Mouse (Mus musculus) CH12.LX (cell line): Measurements from ENCODE around the gene Swsap1. TPM values are rescaled to one million over a fixed set of nuclear protein-coding genes. Genes with fewer than 3 reads are reported as not detected.

Experiments
- polyA plus RNA-seq: library from polyadenylated mRNA; unstranded; fragments of >175 nt; gene quantifications from 2 replicates; pipeline ENCODE4 v1.2.1, GENCODE M21; 2012; ENCODE audit warnings: low read depth; ENCODE audit not compliant: insufficient read length
- total RNA-seq, 2 experiments: library from RNA; depleted of rRNA; stranded (reverse); fragments of 300-350 nt in 1 of 2; fragments of >200 nt in 1 of 2; gene quantifications; 2 replicates each; pipeline ENCODE4 v1.2.3; 2012 to 2014

The Swsap1 gene
- total and polyA plus RNA-seq, 3 experiments: 3.1 to 4.1 (median 4.0) TPM

Other genes starting within 250 kb of the Swsap1 start
Only the 20 nearest of the 22 such genes appear.
- 83.2 and 91.6 TPM in 2 replicates for gene Spc24, start 195.5 kb upstream of the Swsap1 start, total RNA-seq (2012; rRNA removed)
- gene Spc24, start 195.5 kb upstream of the Swsap1 start, total RNA-seq (2014; rRNA removed): 77.6 and 82.7 TPM in 2 replicates
- gene Spc24, start 195.5 kb upstream of the Swsap1 start, polyA plus RNA-seq: 74.3 and 113 TPM in 2 replicates
- gene Kank2, start 157.0 kb upstream of the Swsap1 start, total RNA-seq (2012; rRNA removed): 1.6 and 2.3 TPM in 2 replicates
- gene Kank2, start 157.0 kb upstream of the Swsap1 start, total RNA-seq (2014; rRNA removed): 0.09 and 0.14 TPM in 2 replicates
- 0.60 and 0.63 TPM in 2 replicates for gene Kank2, start 157.0 kb upstream of the Swsap1 start, polyA plus RNA-seq
- gene Angptl8, start 120.2 kb upstream of the Swsap1 start, total RNA-seq (2012; rRNA removed): not detected in 2 replicates
- gene Angptl8, start 120.2 kb upstream of the Swsap1 start, total RNA-seq (2014; rRNA removed): not detected in 2 replicates
- gene Angptl8, start 120.2 kb upstream of the Swsap1 start, polyA plus RNA-seq: not detected in 2 replicates
- 3.3 and 3.4 TPM in 2 replicates for gene Dock6, start 103.1 kb upstream of the Swsap1 start, total RNA-seq (2012; rRNA removed)
- 0.26 and 0.79 TPM in 2 replicates for gene Dock6, start 103.1 kb upstream of the Swsap1 start, total RNA-seq (2014; rRNA removed)
- 3.6 TPM in 2 replicates for gene Dock6, start 103.1 kb upstream of the Swsap1 start, polyA plus RNA-seq
- 2.0 and 3.7 TPM in 2 replicates for gene Rab3d, start 37.6 kb upstream of the Swsap1 start, total RNA-seq (2012; rRNA removed)
- 0.77 and 0.90 TPM in 2 replicates for gene Rab3d, start 37.6 kb upstream of the Swsap1 start, total RNA-seq (2014; rRNA removed)
- 0.35 and 0.91 TPM in 2 replicates for gene Rab3d, start 37.6 kb upstream of the Swsap1 start, polyA plus RNA-seq
- not detected in 2 replicates for gene Ccdc159, start 28.3 kb upstream of the Swsap1 start, total RNA-seq (2012; rRNA removed)
- not detected in 2 replicates for gene Ccdc159, start 28.3 kb upstream of the Swsap1 start, total RNA-seq (2014; rRNA removed)
- not detected in 2 replicates for gene Ccdc159, start 28.3 kb upstream of the Swsap1 start, polyA plus RNA-seq
- gene Tmem205, start 28.2 kb upstream of the Swsap1 start, total RNA-seq (2012; rRNA removed): 2.4 and 2.9 TPM in 2 replicates
- 2.4 and 2.9 TPM in 2 replicates for gene Tmem205, start 28.2 kb upstream of the Swsap1 start, total RNA-seq (2014; rRNA removed)
- 0.87 and 1.6 TPM in 2 replicates for gene Tmem205, start 28.2 kb upstream of the Swsap1 start, polyA plus RNA-seq
- not detected in 2 replicates for gene Plppr2, start 18.7 kb upstream of the Swsap1 start, total RNA-seq (2012; rRNA removed)
- gene Plppr2, start 18.7 kb upstream of the Swsap1 start, total RNA-seq (2014; rRNA removed): not detected in 2 replicates
- gene Plppr2, start 18.7 kb upstream of the Swsap1 start, polyA plus RNA-seq: not detected in 2 replicates
- gene Epor, start 7.8 kb downstream of the Swsap1 start, total RNA-seq (2012; rRNA removed): 0.80 and 2.0 TPM in 2 replicates
- gene Epor, start 7.8 kb downstream of the Swsap1 start, total RNA-seq (2014; rRNA removed): not detected in 2 replicates
- 0.18 and 0.20 TPM in 2 replicates for gene Epor, start 7.8 kb downstream of the Swsap1 start, polyA plus RNA-seq
- not detected in 2 replicates for gene Rgl3, start 33.7 kb downstream of the Swsap1 start, total RNA-seq (2012; rRNA removed)
- not detected in 2 replicates for gene Rgl3, start 33.7 kb downstream of the Swsap1 start, total RNA-seq (2014; rRNA removed)
- gene Rgl3, start 33.7 kb downstream of the Swsap1 start, polyA plus RNA-seq: not detected in 2 replicates
- 0.21 and 0.25 TPM in 2 replicates for gene Ccdc151, start 46.9 kb downstream of the Swsap1 start, total RNA-seq (2012; rRNA removed)
- 0.13 and 0.20 TPM in 2 replicates for gene Ccdc151, start 46.9 kb downstream of the Swsap1 start, total RNA-seq (2014; rRNA removed)
- 0.16 and 0.23 TPM in 2 replicates for gene Ccdc151, start 46.9 kb downstream of the Swsap1 start, polyA plus RNA-seq
- 144 and 160 TPM in 2 replicates for gene Prkcsh, start 47.1 kb downstream of the Swsap1 start, total RNA-seq (2012; rRNA removed)
- 65.5 and 72.1 TPM in 2 replicates for gene Prkcsh, start 47.1 kb downstream of the Swsap1 start, total RNA-seq (2014; rRNA removed)
- gene Prkcsh, start 47.1 kb downstream of the Swsap1 start, polyA plus RNA-seq: 143 and 148 TPM in 2 replicates
- 0.04 TPM in 1 of 2 replicates, not detected in the other for gene Elavl3, start 96.3 kb downstream of the Swsap1 start, total RNA-seq (2012; rRNA removed)
- gene Elavl3, start 96.3 kb downstream of the Swsap1 start, total RNA-seq (2014; rRNA removed): not detected in 2 replicates
- 0.06 and 0.10 TPM in 2 replicates for gene Elavl3, start 96.3 kb downstream of the Swsap1 start, polyA plus RNA-seq
- gene Gm49318, start 115.5 kb downstream of the Swsap1 start, total RNA-seq (2012; rRNA removed): not detected in 2 replicates
- not detected in 2 replicates for gene Gm49318, start 115.5 kb downstream of the Swsap1 start, total RNA-seq (2014; rRNA removed)
- not detected in 2 replicates for gene Gm49318, start 115.5 kb downstream of the Swsap1 start, polyA plus RNA-seq
- 8.9 and 9.0 TPM in 2 replicates for gene Zfp653, start 115.6 kb downstream of the Swsap1 start, total RNA-seq (2012; rRNA removed)
- gene Zfp653, start 115.6 kb downstream of the Swsap1 start, total RNA-seq (2014; rRNA removed): 9.3 and 10.4 TPM in 2 replicates
- 10.1 and 11.4 TPM in 2 replicates for gene Zfp653, start 115.6 kb downstream of the Swsap1 start, polyA plus RNA-seq
- 57.1 and 59.4 TPM in 2 replicates for gene Ecsit, start 129.7 kb downstream of the Swsap1 start, total RNA-seq (2012; rRNA removed)
- gene Ecsit, start 129.7 kb downstream of the Swsap1 start, total RNA-seq (2014; rRNA removed): 37.7 and 38.7 TPM in 2 replicates
- 45.2 and 48.5 TPM in 2 replicates for gene Ecsit, start 129.7 kb downstream of the Swsap1 start, polyA plus RNA-seq
- gene Cnn1, start 143.5 kb downstream of the Swsap1 start, total RNA-seq (2012; rRNA removed): not detected in 2 replicates
- not detected in 2 replicates for gene Cnn1, start 143.5 kb downstream of the Swsap1 start, total RNA-seq (2014; rRNA removed)
- not detected in 2 replicates for gene Cnn1, start 143.5 kb downstream of the Swsap1 start, polyA plus RNA-seq
- 111 and 148 TPM in 2 replicates for gene Elof1, start 161.4 kb downstream of the Swsap1 start, total RNA-seq (2012; rRNA removed)
- 120 and 142 TPM in 2 replicates for gene Elof1, start 161.4 kb downstream of the Swsap1 start, total RNA-seq (2014; rRNA removed)
- gene Elof1, start 161.4 kb downstream of the Swsap1 start, polyA plus RNA-seq: 96.9 and 107 TPM in 2 replicates
- gene Acp5, start 180.0 kb downstream of the Swsap1 start, total RNA-seq (2012; rRNA removed): 0.29 and 0.34 TPM in 2 replicates
- not detected in 2 replicates for gene Acp5, start 180.0 kb downstream of the Swsap1 start, total RNA-seq (2014; rRNA removed)
- 0.30 TPM in 1 of 2 replicates, not detected in the other for gene Acp5, start 180.0 kb downstream of the Swsap1 start, polyA plus RNA-seq
- 22.4 and 24.9 TPM in 2 replicates for gene Pigyl, start 201.1 kb downstream of the Swsap1 start, total RNA-seq (2012; rRNA removed)
- 4.3 and 5.0 TPM in 2 replicates for gene Pigyl, start 201.1 kb downstream of the Swsap1 start, total RNA-seq (2014; rRNA removed)
- 17.7 and 22.8 TPM in 2 replicates for gene Pigyl, start 201.1 kb downstream of the Swsap1 start, polyA plus RNA-seq